Mouse (Mus musculus): ENCODE measurements around the gene Dock1.

DNA sequence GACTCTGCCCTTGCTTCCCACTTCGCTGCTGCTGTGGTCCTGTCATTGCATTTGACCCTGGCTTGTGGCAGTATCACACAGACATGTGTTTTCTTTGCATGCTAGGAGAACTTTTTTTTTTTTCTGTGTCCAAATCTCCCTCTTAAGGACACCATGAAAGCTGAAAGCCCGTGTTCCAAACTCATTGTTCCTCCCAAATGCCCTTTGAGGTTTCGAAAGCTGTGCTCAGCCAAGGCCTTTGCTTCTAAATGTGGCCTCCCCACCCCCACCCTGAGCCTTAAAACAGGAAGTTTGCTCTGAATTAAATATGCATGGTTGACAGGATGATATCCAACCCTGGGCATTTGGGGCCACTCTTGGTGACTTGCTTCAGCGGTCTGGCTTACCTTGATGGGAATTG lies 27.0 kb downstream of the Dock1 start:
- TF ChIP-seq GATA1 (IDR thresholded peaks at IDR 0.05; ENCODE audit: borderline replicate concordance, low read length) (no peak), FLI1 (IDR thresholded peaks at IDR 0.05; ENCODE audit: low read length) (no peak)
